Mouse (Mus musculus) small intestine, adult 2 months (tissue): ENCODE results near the gene Scarf2.

Experiments
- CTCF ChIP-seq: fragments of 200-500 bp; IDR thresholded peaks from 2 replicates; pipeline ENCODE4 v1.5.1; 2012; ENCODE audit warnings: low read depth, mild to moderate bottlenecking, control low read depth, inconsistent platforms, low read length, moderate library complexity, mixed read lengths; ENCODE audit not compliant: insufficient replicate concordance, insufficient read length; ENCODE audit errors: extremely low read depth
- POLR2A ChIP-seq: fragments of 200-500 bp; IDR thresholded peaks from 2 replicates; pipeline ENCODE4 v1.6.1; 2012; ENCODE audit warnings: low read depth, mild to moderate bottlenecking, control low read depth, inconsistent platforms, low read length, moderate library complexity

- TF ChIP-seq CTCF (no peak), POLR2A (no peak)
Measured at GRCm38 (mm10) chr16:17799584-17799983, 2.5 kb downstream of the Scarf2 start.
